ENCODE assay signal across 7 mouse cellular contexts in the genomic region with DNA sequence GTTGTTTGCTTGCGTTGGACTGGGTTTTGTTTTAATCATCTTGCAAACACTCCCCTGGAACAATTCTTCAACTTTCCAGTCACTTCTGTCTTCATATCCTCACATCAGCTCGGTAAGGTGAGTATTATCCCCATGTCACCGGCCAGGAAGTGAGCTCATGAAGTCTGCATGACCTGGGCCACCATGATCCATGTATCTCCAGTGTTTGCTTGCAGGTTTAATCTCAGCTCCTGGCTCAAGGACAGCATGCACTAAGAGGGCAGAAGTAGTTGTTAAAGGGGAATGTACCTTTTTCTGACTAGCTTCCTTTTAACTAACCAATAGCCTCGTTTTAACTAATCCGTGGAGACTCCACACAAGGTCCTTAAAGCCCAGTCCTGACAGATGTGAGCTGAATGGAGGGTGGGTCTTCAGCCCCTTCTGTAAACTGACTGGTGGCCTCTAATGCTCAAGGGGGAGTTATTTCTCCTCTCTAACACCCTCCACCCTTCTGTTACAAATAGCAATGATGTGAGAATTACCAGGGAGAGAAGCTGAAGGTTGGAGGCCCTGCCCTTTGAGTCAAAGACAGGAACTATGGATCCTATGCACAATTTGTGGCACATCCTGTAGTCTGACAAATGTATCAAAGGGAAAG. TPM values are rescaled to one million over a fixed set of nuclear protein-coding genes. Genes with fewer than 3 reads are reported as not detected.
DNase-seq lines count a peak whose midpoint lies in the region; ATAC-seq and TF ChIP-seq lines count a peak whose summit lies in the region.

No protein-coding gene starts in this region.

- H3K36me3 ChIP-seq in embryonic facial prominence, embryonic 10.5 days (replicated peaks): no peaks in the 10 kb centered on the region
- no peaks in the 10 kb centered on the region for H3K36me3 ChIP-seq in hindbrain, postnatal 0 days (ENCODE audit: insufficient read depth, low read length)

- WGBS in embryonic facial prominence, embryonic 10.5 days: 24% methylated on average over 5 of the region's 5 CpGs
- 30% methylated on average over 5 of the region's 5 CpGs for WGBS in hindbrain, postnatal 0 days

- H3K4me1 ChIP-seq in embryonic facial prominence, embryonic 10.5 days: peaks cover 45% of the 10 kb centered on the region
- peaks cover 6% of the 10 kb centered on the region; the same call in 1 of the 2 replicates for H3K4me1 ChIP-seq in hindbrain, postnatal 0 days (ENCODE audit: insufficient read depth, low read length)

- H3K27me3 ChIP-seq in embryonic facial prominence, embryonic 10.5 days (replicated peaks; ENCODE audit: low read depth, poor library complexity, severe bottlenecking): no peaks in the 10 kb centered on the region
- H3K27me3 ChIP-seq in hindbrain, postnatal 0 days (ENCODE audit: insufficient read depth, low read length): no peaks in the 10 kb centered on the region

- DNase-seq in lung, postnatal 25 days (ENCODE audit: low spot score): peak; percentile 13
- DNase-seq in lung, adult 18-20 months: no peak
- peak; percentile 30 for DNase-seq in embryonic facial prominence, embryonic 10.5 days (ENCODE audit: low spot score)
- no peak for DNase-seq in hindbrain, postnatal 0 days (ENCODE audit: low spot score)
- DNase-seq in naive thymus-derived CD4-positive, alpha-beta T cell, adult 2 months (ENCODE audit: low read depth): peak; percentile 52
- no peak for DNase-seq in layer of hippocampus, adult 18-20 months (ENCODE audit: low spot score in 2 of 2)
- no peak for DNase-seq in thymus, postnatal 14 days

- H3K27ac ChIP-seq in embryonic facial prominence, embryonic 10.5 days (replicated peaks): peak overlapping the region; percentile 91
- no peak overlapping the region for H3K27ac ChIP-seq in hindbrain, postnatal 0 days

- ATAC-seq in hindbrain, postnatal 0 days: no peak

- peak overlapping the region; percentile 99 for H3K4me2 ChIP-seq in hindbrain, postnatal 0 days (ENCODE audit: low read depth, low read length)

- 0 out of 2 replicates have a peak overlapping the region, but pooled peaks have one; percentile 65 for H3K9ac ChIP-seq in hindbrain, postnatal 0 days (replicated peaks; ENCODE audit: low read length)

- peak overlapping the region; percentile 82 for H3K4me3 ChIP-seq in embryonic facial prominence, embryonic 10.5 days
- H3K4me3 ChIP-seq in hindbrain, postnatal 0 days (ENCODE audit: low read length): peak overlapping the region; percentile 67

- TF ChIP-seq CTCF in hindbrain, postnatal 0 days (IDR thresholded peaks at IDR 0.05; ENCODE audit: low read depth): no peak

- no peaks in the 10 kb centered on the region for H3K9me3 ChIP-seq in embryonic facial prominence, embryonic 10.5 days
- no peaks in the 10 kb centered on the region for H3K9me3 ChIP-seq in hindbrain, postnatal 0 days (ENCODE audit: low read length)

RNA-seq across cellular contexts. Expression of a gene that starts 0.9 kb away (rescaled TPM):
- 13.9 and 14.0 TPM in 2 replicates for polyA plus RNA-seq in embryonic facial prominence, embryonic 10.5 days (2016; fragmentation: Nextera tagmentation; extraction: Ambion mirVana)
- total RNA-seq in hindbrain, postnatal 0 days (2014; rRNA removed): 2.5 and 4.0 TPM in 2 replicates
- polyA plus RNA-seq in hindbrain, postnatal 0 days (2015; fragmentation: Nextera tagmentation; extraction: Ambion mirVana): 7.6 and 7.9 TPM in 2 replicates
- 10 to 100 TPM; 10.4 to 10.9 TPM for total RNA-seq in layer of hippocampus, adult 18-20 months (2021)

Comparison
In these comparisons a context has a peak if more than half of its experiments do, and no peak if none do; other contexts are left out.
1. DNase-seq: peak in lung, postnatal 25 days (single experiment), embryonic facial prominence, embryonic 10.5 days (single experiment) and naive thymus-derived CD4-positive, alpha-beta T cell, adult 2 months (single experiment); none in lung, adult 18-20 months (0 of 2), hindbrain, postnatal 0 days (single experiment), layer of hippocampus, adult 18-20 months (0 of 2) and thymus, postnatal 14 days (single experiment).